Mouse (Mus musculus) liver, embryonic 12.5 days (tissue): ENCODE results near the gene Alyref. TPM values are rescaled to one million over a fixed set of nuclear protein-coding genes. Genes with fewer than 3 reads are reported as not detected.

Experiments used
- ATAC-seq: fragments of 200-750 bp; cut with Nextera tagmentation; 2 replicates; pipeline ENCODE4 v1.8.0; 2017; ENCODE audit warnings: moderate number of reproducible peaks, mild to moderate bottlenecking, moderate library complexity
- H3K27ac ChIP-seq: fragments of 300-500 bp; sonication (generic); 2 replicates; pipeline ENCODE4 v1.5.1; 2016; ENCODE audit warnings: mild to moderate bottlenecking
- H3K27me3 ChIP-seq: fragments of 300-500 bp; sonication (generic); replicated peaks from 2 replicates; pipeline ENCODE4 v1.6.1; 2016; ENCODE audit warnings: mild to moderate bottlenecking, moderate library complexity
- H3K36me3 ChIP-seq: fragments of 300-500 bp; sonication (generic); 2 replicates; pipeline ENCODE4 v1.6.1; 2016; ENCODE audit warnings: mild to moderate bottlenecking, moderate library complexity
- H3K4me1 ChIP-seq: fragments of 300-500 bp; sonication (generic); 2 replicates; pipeline ENCODE4 v1.6.1; 2016
- H3K4me2 ChIP-seq: fragments of 300-500 bp; sonication (generic); 2 replicates; pipeline ENCODE4 v1.6.1; 2016; ENCODE audit warnings: mild to moderate bottlenecking, moderate library complexity
- H3K4me3 ChIP-seq: fragments of 300-500 bp; sonication (generic); 2 replicates; pipeline ENCODE4 v1.5.1; 2016; ENCODE audit warnings: mild to moderate bottlenecking, moderate library complexity
- H3K9ac ChIP-seq: fragments of 300-500 bp; sonication (generic); 2 replicates; pipeline ENCODE4 v1.6.1; 2016; ENCODE audit warnings: mild to moderate bottlenecking, moderate library complexity
- H3K9me3 ChIP-seq: fragments of 300-500 bp; sonication (generic); replicated peaks from 2 replicates; pipeline ENCODE4 v1.6.1; 2016; ENCODE audit warnings: mild to moderate bottlenecking, moderate library complexity
- WGBS: fragments of 180-500 bp; shearing (Covaris S2); methylation state at CpG from one replicate; pipeline ENCODE4 v1.1.7; 2016; ENCODE audit not compliant: insufficient replicate concordance; 5-methylcytosine and 5-hydroxymethylcytosine counted together
- polyA plus RNA-seq: library from polyadenylated mRNA; unstranded; fragments of >200 nt; fragmentation: Nextera tagmentation; extraction: Ambion mirVana; gene quantifications from 2 replicates; pipeline ENCODE4 v1.2.1, GENCODE M21; 2016

Gene Alyref
- polyA plus RNA-seq, 1 experiment from 2014 or later, result 545 TPM

- Histone ChIP-seq H3K27me3 (no peaks in the 10 kb centered on the region), H3K9ac (peak overlapping the region; percentile 97), H3K9me3 (no peaks in the 10 kb centered on the region), H3K27ac (peak overlapping the region; percentile 96), H3K4me3 (peak overlapping the region; percentile 99), H3K36me3 (peaks cover 78% of the 10 kb centered on the region), H3K4me2 (peak overlapping the region; percentile 92), H3K4me1 (peaks cover 60% of the 10 kb centered on the region)
- WGBS, result 11% methylated on average over 30 of the region's 30 CpGs
- peak; percentile 79 for ATAC-seq
Observed at GRCm38 (mm10) chr11:120623961-120624679, 26.0 kb upstream of the Alyref start.

- Histone ChIP-seq H3K4me3 (no peak overlapping the region), H3K9me3 (no peaks in the 10 kb centered on the region), H3K27me3 (no peaks in the 10 kb centered on the region), H3K4me2 (no peak overlapping the region), H3K27ac (no peak overlapping the region), H3K4me1 (peaks cover 62% of the 10 kb centered on the region), H3K9ac (0 out of 2 replicates have a peak overlapping the region, but pooled peaks have one; percentile 12), H3K36me3 (peaks cover 79% of the 10 kb centered on the region)
- ATAC-seq, result no peak
- WGBS, result 87% methylated on average over 6 of the region's 6 CpGs
Observed at GRCm38 (mm10) chr11:120622805-120623204, 24.6 kb upstream of the Alyref start.

GRCm38 (mm10) chr11:120620195-120620594 lies 22.0 kb upstream of the Alyref start:
- Histone ChIP-seq H3K27me3 (no peaks in the 10 kb centered on the region), H3K4me3 (no peak overlapping the region), H3K9me3 (no peaks in the 10 kb centered on the region), H3K4me2 (no peak overlapping the region), H3K36me3 (peaks cover 66% of the 10 kb centered on the region), H3K27ac (no peak overlapping the region; the same call in 1 of the 2 replicates), H3K9ac (no peak overlapping the region), H3K4me1 (peaks cover 57% of the 10 kb centered on the region)
- 91% methylated on average over 14 of the region's 14 CpGs for WGBS
- no peak for ATAC-seq

GRCm38 (mm10) chr11:120618619-120619535 lies 20.7 kb upstream of the Alyref start:
- no peak for ATAC-seq
- Histone ChIP-seq H3K27ac (peak overlapping the region; percentile 83), H3K36me3 (peaks cover 78% of the 10 kb centered on the region), H3K9ac (0 out of 2 replicates have a peak overlapping the region, but pooled peaks have one; percentile 81), H3K4me2 (peak overlapping the region; percentile 77), H3K27me3 (no peaks in the 10 kb centered on the region), H3K9me3 (no peaks in the 10 kb centered on the region), H3K4me1 (peaks cover 52% of the 10 kb centered on the region), H3K4me3 (no peak overlapping the region)
- 89% methylated on average over 25 of the region's 25 CpGs for WGBS

GRCm38 (mm10) chr11:120617519-120618112 lies 19.5 kb upstream of the Alyref start, which contains the start of gene Pcyt2:
Gene Pcyt2 (minus strand): TSS chr11:120617936.
- ATAC-seq, result peak; percentile 93
- Histone ChIP-seq H3K9me3 (no peaks in the 10 kb centered on the region), H3K27ac (peak within 1 kb of the TSS; percentile 83), H3K4me1 (peaks cover 40% of the 10 kb centered on the region), H3K4me3 (peak within 1 kb of the TSS; percentile 72), H3K27me3 (no peaks in the 10 kb centered on the region), H3K9ac (peak within 1 kb of the TSS; percentile 81), H3K36me3 (peaks cover 79% of the 10 kb centered on the region), H3K4me2 (peak within 1 kb of the TSS; percentile 77)
- under 1% methylated on average over 56 of the region's 56 CpGs for WGBS

GRCm38 (mm10) chr11:120616617-120617294 lies 18.6 kb upstream of the Alyref start:
- H3K36me3 ChIP-seq, result peaks cover 79% of the 10 kb centered on the region
- no peaks in the 10 kb centered on the region for H3K9me3 ChIP-seq
- peak; percentile 33 for ATAC-seq
- H3K4me1 ChIP-seq, result peaks cover 39% of the 10 kb centered on the region
- H3K4me2 ChIP-seq, result peak overlapping the region; percentile 77
- WGBS, result 31% methylated on average over 4 of the region's 4 CpGs
- peak overlapping the region; percentile 83 for H3K27ac ChIP-seq
- peak overlapping the region; percentile 72 for H3K4me3 ChIP-seq
- no peaks in the 10 kb centered on the region for H3K27me3 ChIP-seq
- H3K9ac ChIP-seq, result peak overlapping the region; percentile 81

GRCm38 (mm10) chr11:120615606-120616203 lies 17.5 kb upstream of the Alyref start:
- Histone ChIP-seq H3K27me3 (no peaks in the 10 kb centered on the region), H3K4me3 (no peak overlapping the region), H3K9ac (peak overlapping the region; percentile 40; the same call in 1 of the 2 replicates), H3K36me3 (peaks cover 79% of the 10 kb centered on the region), H3K4me2 (peak overlapping the region; percentile 77), H3K4me1 (peaks cover 39% of the 10 kb centered on the region), H3K9me3 (no peaks in the 10 kb centered on the region), H3K27ac (peak overlapping the region; percentile 55)
- ATAC-seq, result no peak
- WGBS, result 84% methylated on average over 11 of the region's 11 CpGs

GRCm38 (mm10) chr11:120615167-120615566 lies 17.0 kb upstream of the Alyref start:
- ATAC-seq, result no peak
- peaks cover 79% of the 10 kb centered on the region for H3K36me3 ChIP-seq
- 0 out of 2 replicates have a peak overlapping the region, but pooled peaks have one; percentile 77 for H3K4me2 ChIP-seq
- H3K4me3 ChIP-seq, result no peak overlapping the region
- H3K27me3 ChIP-seq, result no peaks in the 10 kb centered on the region
- peaks cover 39% of the 10 kb centered on the region for H3K4me1 ChIP-seq
- H3K9me3 ChIP-seq, result no peaks in the 10 kb centered on the region
- WGBS, result 91% methylated on average over 6 of the region's 6 CpGs
- no peak overlapping the region for H3K27ac ChIP-seq
- H3K9ac ChIP-seq, result no peak overlapping the region

- no peak overlapping the region for H3K4me3 ChIP-seq
- H3K27ac ChIP-seq, result no peak overlapping the region
- no peak overlapping the region for H3K9ac ChIP-seq
- H3K36me3 ChIP-seq, result peaks cover 76% of the 10 kb centered on the region
- H3K4me1 ChIP-seq, result peaks cover 47% of the 10 kb centered on the region
- H3K9me3 ChIP-seq, result no peaks in the 10 kb centered on the region
- WGBS, result 84% methylated on average over 8 of the region's 8 CpGs
- no peak for ATAC-seq
- H3K27me3 ChIP-seq, result peaks cover 6% of the 10 kb centered on the region; the same call in 1 of the 2 replicates
- H3K4me2 ChIP-seq, result no peak overlapping the region
Observed at GRCm38 (mm10) chr11:120613976-120614375, 15.8 kb upstream of the Alyref start.

GRCm38 (mm10) chr11:120613481-120613972 lies 15.4 kb upstream of the Alyref start:
- Histone ChIP-seq H3K4me2 (no peak overlapping the region), H3K4me3 (no peak overlapping the region), H3K27ac (no peak overlapping the region), H3K9me3 (no peaks in the 10 kb centered on the region), H3K27me3 (peaks cover 10% of the 10 kb centered on the region), H3K4me1 (peaks cover 47% of the 10 kb centered on the region), H3K36me3 (peaks cover 71% of the 10 kb centered on the region), H3K9ac (no peak overlapping the region)
- ATAC-seq, result no peak
- WGBS, result 87% methylated on average over 10 of the region's 10 CpGs

GRCm38 (mm10) chr11:120612763-120613162 lies 14.6 kb upstream of the Alyref start:
- Histone ChIP-seq H3K27me3 (peaks cover 18% of the 10 kb centered on the region), H3K27ac (no peak overlapping the region), H3K4me1 (peaks cover 47% of the 10 kb centered on the region), H3K9ac (no peak overlapping the region), H3K36me3 (peaks cover 65% of the 10 kb centered on the region), H3K4me3 (no peak overlapping the region), H3K4me2 (no peak overlapping the region), H3K9me3 (no peaks in the 10 kb centered on the region)
- WGBS, result 35% methylated on average over 6 of the region's 6 CpGs
- no peak for ATAC-seq
